Mouse (Mus musculus) cerebellum, adult 11 months (tissue): Measurements from ENCODE around the gene Gpr107.
A peak's percentile ranks its signal among the peaks of the same experiment; 100 is the strongest.

Experiments
- DNase-seq: peaks from one replicate; pipeline ENCODE4 v3.0.0; 2022

Gpr107 gene

DNA sequence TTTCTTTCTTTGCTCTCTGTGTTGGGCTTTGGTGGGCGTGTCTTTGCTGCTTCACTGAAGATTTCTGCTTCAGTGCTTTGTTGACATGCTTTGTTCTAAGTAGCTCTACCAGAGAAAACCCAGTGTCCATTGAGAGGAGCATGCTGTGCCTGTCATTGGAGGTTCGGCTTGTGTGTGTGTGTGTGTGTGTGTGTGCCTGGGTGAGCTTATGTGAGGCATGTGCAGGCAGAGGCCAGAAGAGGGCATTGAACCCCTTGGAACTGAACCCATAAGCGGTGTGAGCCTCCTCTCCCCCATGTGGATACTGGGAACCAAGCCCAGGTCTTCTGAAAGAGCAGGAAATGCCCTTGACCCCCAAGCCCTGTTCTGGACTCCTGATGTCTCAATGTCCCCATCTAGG, 101.3 kb downstream of the Gpr107 start:
- DNase-seq, result peak; percentile 12

DNA sequence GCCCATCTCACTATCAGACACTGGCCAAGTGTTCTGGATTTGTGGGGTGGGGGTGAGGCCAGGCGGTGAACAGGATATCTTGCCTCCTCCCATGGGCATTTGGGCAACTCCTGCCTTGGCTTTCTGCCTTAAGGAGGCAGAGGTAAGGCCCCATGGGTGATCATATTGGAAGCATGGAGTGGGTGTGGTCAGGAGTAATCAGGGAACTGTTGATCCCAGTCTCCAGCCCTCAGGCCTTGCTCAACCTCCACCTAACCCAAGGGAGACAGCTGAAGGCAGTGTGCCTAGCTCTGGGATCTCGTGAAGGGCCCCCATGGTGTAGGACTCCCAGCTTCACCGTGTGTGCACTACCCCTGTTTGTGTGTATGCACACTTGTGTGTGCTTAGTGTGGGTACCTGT, 102.7 kb downstream of the Gpr107 start:
- peak; percentile 27 for DNase-seq

- DNase-seq, result peak; percentile 66
Measured at GRCm38 (mm10) chr2:31255952-31256938, 104.1 kb downstream of the Gpr107 start.

DNA sequence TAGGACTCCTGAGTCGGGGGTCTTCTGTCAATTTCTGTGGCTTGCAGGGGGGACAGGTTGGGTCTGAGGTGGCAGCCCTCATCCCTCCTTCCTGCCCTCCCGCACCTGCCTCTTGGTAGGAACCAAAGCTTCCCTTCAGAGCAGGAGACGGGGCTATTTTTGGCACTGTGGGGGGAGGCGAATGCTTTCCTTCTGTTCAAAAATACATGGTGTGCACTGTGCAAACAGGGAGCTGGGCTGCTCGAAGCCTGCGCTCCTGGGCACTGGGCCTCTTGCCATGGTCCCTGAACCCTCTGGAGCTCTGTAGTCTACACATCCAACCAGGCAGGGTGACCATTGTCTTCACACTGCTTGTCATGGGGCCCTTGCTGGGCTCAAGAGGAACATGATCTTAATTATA, 105.0 kb downstream of the Gpr107 start:
- peak; percentile 73 for DNase-seq

DNA sequence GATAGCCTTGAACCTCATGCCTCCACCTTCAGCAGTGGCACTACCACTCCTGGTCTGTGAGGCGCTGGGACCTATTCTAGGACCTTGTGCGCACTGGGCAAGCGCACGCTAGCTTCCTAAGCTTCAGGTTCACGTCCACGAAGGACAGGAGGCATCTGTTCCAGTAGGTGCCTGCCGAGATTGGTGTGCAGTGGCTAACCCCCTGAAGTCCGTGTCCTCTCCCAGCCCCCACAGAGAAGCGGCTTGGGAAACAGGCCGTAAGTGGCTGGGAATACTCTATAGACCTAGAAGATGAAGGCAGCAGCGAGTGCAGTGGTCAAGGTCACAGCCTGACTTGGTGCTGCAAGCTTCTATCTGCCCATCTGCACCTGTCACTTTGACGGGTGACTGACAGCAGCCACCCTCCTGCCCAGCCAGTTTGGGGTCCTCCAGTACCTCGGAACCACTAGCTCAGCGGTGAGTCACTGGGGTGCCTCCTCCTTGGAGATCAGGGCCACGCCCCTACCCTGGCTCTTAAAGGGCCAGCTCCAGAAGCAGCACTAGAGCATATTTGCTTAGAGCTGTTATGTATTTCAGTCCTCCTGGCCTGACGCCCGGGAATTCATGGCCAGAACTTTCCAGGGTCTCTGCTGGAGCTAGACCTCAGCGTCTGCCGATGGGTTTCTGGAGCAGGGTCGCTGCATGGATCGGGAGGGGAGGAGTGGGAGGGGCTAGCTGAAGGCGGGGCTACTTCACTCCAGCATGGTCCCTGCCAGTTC, 106.7 kb downstream of the Gpr107 start:
- DNase-seq, result peak; percentile 85

DNA sequence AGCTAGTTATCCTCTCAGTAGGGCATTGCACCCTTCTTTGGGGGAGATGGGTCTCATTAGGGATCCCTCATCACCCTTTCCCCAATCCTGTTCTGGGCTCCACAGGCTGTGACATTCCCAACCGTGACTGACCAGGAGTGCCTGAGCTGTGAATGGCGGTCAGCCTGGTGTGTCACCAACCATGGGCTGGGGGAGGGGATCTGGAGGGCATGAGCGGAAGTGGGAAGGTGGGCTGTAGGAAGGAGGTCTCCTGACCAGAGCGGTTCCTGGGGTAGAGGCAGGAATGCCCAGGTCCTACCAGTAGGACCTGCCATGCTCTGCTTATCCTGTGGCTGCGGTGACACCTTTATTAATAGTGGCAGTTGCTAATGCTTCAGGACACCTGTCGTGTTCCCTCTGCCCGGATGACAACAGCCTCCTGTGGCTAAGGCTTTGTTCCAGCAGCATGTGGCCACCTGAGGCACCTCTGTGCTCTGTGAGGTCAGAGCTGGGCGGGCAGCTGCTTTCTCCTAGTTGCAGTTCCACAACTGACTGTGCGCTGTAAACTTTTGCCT, 107.3 kb downstream of the Gpr107 start:
- DNase-seq, result no peak

- DNase-seq, result no peak
Measured at GRCm38 (mm10) chr2:31260549-31260948, 108.4 kb downstream of the Gpr107 start.

DNA sequence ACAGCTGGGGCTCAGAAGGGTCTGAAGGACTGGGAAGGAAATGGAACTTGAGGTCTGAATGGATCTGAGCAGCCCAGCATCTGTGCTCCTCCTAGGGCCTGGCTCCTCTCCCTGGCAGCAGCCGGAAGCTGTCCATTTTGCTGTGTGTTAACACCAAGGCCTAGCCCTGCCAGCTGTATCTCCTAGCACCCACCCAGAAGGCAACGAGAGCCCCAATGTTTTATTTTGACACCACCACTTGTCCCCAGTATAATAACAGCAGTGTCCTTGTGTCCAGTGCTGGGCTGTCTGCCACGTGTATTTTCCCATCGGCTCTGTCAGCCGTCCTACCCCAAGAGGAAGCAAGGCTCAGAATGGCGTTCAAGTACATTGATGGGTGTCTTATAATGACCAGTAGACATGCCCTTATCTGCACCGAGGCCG, 110.9 kb downstream of the Gpr107 start:
- no peak for DNase-seq

GRCm38 (mm10) chr2:31263746-31264378, 111.7 kb downstream of the Gpr107 start:
- DNase-seq, result peak; percentile 89

DNA sequence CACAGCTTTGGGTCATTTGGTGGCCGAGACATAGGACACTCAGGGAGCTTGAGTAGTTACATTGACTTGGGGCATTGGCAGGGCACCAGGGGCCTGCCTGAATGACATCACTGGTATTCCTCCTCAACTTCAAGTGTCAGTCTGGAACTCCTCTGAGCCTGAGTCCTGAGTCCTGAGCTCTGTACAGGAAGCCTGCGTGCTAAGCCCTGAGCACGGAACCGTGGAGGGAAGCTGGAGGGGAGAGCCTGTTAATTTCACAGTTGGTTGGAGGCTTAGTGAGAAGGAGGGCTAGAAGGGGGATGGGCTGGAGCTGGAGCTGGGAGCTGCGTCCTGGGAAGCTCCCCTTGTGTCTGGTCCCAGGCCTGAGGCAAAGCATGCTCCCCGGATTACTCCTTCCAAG, 115.3 kb downstream of the Gpr107 start:
- DNase-seq, result no peak
